Mouse (Mus musculus): ENCODE results near the gene Plekhm3.

GRCm38 (mm10) chr1:64875156-64875555 lies 81.5 kb downstream of the Plekhm3 start:
- TF ChIP-seq CTCF (IDR thresholded peaks at IDR 0.05; ENCODE audit: low read depth) (no peak), EP300 (IDR thresholded peaks at IDR 0.05; ENCODE audit: low read depth) (no peak)

Measured in liver, embryonic 14.5 days (tissue).